Mouse (Mus musculus): Measurements from ENCODE around the gene Nsmce4a.

The Nsmce4a gene

DNA sequence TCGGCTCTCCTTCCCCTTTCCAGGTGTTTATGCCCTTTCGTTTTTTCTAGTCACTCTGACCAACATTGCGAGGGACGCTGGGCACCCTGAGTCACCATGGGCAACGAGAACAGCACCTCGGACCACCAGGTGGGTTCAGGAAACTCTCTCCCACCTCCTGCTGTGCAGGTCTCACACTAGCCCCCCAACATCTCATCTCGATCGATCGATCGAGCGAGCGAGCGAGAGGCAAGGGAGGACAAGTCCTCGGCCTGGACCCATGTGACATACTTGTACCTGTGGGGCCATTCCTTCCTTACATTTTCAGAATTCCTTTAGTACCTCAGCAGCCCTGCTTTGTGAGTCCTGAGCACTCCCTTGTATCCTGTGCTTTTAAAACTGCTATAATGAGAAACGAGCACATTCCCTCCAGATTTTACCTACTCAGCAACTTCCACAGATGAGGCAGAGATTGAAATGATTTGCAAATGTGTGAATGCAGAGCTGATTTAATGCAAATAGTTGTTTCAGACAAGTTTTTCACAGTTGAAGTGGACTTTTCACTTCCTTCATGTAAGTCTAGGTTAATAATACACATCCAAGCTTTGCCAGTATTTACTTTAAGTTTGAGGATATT, 4.6 kb upstream of the Nsmce4a start, which contains the start of gene Tacc2:
TSS of gene Tacc2 (plus strand) at position 51 of the 616 bp plus-strand sequence.
- no peak for DNase-seq

DNA sequence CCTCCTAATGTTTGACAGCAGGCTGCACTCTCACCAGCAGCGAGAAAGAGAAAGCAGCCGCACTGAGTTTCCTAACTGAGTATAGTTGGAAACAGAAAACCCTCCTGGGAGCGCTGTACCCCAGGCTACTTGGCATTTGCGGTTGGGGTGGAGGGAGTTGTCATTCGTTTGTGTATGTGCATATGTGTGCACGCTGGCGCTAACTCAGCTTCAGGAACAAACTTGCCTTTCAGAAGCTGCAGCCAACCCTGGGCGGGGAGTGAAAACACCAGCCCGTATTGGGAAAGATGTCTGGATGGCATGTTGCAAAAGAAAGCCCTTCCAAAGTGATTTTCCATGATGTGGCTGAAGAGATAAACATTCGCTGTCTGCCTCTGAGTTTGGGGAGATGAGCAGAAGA, 4.1 kb upstream of the Nsmce4a start:
- no peak for DNase-seq

DNA sequence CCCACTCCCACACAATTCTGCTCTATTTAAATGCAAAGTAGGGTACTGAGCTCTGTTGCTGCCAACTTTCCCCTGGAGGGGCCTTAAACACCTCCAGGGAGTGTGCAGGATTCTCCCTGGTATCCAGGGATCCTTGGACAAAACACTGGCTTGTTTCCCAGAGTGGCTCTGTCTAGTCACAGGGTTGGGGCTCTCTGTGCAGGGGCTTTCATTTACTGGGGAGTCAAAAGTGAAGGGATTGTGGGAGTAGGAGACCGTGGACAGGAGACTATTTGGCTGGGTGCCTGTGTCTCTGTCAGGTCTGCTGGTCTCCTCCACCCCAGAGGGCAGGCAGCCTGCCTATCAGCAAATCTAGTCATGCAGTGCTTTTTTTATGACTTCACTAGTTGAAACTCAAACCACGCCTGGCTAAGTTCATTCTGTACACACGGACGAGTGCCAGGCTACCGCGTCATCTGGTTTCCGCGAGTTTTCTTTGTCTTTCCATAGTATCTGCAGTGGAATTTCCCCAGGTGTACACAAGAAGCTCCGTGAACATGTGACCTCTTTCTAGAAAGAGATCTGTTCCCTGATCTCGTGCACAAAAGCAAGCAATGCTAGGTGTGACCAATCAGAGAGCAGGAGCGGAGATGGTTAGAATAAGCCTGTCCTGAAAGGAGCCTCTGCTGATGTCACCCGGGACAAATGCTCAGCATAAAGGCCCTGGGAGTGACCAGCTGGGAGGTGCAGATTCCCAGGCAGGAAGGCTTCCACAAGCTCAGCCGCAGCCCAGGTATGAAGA, 1.5 kb upstream of the Nsmce4a start:
- DNase-seq: peak; percentile 86

GRCm38 (mm10) chr7:130573746-130574145, 828 bp upstream of the Nsmce4a start:
- no peak for DNase-seq

DNA sequence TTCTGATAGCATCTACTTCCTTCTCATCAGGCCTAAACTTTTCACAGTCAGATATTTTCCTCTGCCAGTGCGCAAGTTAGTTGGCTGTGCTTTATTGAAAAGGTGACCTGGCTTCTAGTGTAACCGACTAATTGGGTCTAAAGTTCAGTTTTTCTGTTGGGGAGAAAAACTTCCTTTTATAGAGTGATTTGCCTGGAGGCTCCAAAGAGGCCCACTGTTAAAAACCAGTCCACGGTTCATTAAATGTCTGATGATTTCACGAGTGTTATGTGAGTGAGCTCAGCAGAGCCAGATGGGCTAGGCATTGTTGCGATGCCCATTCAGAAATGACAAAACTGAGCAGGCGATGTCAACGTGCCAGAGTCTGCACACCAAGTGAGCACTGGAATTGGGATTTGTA, 2.4 kb downstream of the Nsmce4a start:
- no peak for DNase-seq

GRCm38 (mm10) chr7:130568783-130569436, 4.0 kb downstream of the Nsmce4a start:
- no peak for DNase-seq

- no peak for DNase-seq
Observed at GRCm38 (mm10) chr7:130564596-130564995, 8.3 kb downstream of the Nsmce4a start.

DNA sequence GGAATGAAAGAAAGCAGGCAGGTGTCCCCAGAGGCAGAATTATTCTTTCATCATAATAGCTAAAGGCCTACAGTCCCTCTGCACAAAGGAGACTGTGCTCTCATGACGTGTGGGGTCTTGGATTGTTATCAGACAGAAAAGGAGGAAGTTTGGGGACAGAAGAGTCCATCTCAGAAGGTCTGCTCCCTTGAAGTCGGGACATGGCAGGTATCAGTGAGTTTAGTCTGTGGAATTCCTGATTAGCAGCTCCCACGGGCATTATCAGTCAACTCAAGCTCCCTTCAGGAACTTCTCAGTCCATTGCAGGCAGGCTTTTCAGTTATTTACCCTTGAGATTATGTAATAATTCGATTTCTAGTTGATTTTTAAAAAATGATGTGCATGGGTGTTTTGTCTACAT, 9.0 kb downstream of the Nsmce4a start:
- DNase-seq: no peak

DNA sequence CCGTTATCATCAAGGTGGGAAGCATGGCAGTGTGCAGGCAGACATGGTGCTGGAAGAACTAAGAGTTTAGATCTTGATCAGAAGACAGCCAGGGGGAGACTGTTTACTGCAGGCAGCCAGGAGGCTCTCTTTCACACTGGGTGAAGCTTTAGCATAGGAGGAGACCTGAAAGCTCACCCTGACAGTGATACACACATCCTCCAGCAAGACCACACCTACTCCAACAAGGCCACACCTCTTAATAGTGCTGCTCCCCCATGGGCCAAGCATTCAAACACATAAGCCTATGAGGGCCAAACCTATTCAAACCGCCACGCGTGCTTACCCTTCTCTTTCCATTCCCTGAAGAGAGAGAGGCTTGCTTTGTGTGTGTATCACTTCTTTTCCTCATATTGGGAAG, 9.6 kb downstream of the Nsmce4a start:
- no peak for DNase-seq

DNA sequence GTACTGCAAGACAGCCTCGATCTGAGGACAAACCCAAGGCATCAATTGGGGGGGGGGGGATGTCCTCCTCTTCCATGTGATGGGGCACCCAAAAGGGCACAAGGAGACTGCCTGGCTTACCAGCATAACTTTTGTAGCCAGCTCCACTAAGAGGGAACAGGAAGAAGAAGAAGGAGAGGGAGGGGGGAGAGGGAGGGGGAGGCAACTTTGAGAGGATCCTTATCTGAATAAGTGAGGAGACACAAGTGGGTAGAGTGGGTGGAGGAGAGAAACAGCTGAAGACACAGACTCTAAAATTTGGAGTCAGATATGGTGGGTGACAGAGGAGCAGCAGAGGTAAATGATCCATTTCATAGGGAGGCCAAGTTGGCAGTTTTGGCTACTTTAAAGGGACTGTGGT, 12.0 kb downstream of the Nsmce4a start:
- DNase-seq: no peak

DNA sequence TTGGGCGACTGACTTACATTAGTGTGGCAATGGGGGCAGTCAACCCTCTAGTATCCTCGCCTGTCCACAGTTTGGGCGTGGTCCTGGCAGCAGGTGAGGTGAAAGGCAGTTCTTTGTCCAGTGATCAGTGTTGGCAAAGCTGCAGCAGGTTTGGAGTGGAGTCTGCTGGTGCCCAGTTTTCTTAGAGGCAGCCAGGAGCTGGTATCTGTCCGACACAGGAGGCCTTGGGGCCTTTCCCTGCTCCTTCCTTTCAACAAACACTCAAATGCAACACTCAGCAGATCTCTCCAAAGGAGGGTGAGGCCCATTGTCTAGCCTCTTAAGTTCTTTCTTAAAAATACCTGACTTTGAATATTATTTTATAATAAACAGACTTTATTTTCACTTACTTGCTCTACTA, 14.3 kb downstream of the Nsmce4a start:
- no peak for DNase-seq

GRCm38 (mm10) chr7:130555597-130555996, 17.3 kb downstream of the Nsmce4a start:
- DNase-seq: no peak

DNA sequence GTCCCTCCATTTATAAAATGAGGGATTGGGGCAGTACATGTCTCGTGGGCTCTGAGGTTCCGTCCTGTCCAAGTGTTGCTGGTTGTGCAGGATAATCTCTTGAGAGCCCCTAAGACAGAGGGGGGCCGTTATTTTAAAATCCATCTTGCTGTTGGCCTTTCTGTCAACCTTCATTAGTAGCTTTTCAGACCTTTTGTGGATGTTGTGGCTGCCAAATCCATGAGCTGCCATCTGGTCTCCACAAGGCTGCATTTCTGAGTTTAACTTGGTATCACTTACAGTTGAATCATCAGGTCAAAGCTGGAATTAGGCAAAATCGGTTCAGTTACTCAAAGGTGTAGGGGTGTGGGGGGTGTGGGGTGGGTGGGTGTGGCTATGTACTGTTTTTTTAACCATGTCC, 19.6 kb downstream of the Nsmce4a start:
- DNase-seq: no peak

DNA sequence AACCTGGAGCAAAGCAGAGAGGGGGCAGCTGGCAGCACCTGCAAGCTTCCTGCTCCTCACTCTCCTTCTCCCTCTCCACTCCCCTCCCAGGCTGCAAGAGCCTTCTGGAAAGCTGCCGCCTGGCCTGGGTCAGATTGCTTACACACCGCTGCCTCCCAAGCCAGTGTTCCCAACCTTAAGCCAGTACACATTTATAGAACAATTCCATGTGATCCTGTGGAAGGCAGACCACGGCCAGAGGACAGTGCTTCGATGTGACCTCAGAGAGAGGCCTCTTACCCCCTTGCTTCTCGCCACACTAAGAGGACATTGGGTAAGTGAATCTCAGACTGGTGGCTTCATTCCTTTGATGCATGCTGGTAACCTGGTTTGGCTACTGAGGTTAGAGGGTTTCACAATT, 20.1 kb downstream of the Nsmce4a start:
- DNase-seq: no peak

DNA sequence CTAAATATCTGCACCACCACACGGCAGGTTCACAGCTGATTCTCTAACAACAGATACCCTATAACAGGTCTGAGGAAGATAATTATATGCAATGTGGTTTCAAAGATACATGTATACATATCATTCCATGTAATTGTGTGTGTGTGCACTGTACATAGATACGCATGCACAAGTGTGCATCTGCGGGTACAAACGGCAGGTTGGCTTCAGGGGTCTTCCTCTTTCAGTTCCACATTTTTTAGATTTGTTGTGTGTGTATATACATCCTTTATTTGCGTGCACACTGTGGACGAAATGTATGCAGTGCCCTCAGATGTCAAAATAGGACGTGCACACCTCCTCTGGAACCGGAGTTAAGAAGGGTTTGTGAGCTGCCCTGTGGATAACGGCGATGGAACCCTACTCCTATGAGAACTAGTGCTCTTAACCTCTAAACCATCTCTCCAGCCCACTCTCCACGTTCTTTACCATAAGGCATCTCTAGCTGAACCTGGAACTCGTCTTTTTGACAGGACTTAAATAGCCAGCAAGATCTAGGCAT, 25.2 kb downstream of the Nsmce4a start:
- DNase-seq: no peak

DNA sequence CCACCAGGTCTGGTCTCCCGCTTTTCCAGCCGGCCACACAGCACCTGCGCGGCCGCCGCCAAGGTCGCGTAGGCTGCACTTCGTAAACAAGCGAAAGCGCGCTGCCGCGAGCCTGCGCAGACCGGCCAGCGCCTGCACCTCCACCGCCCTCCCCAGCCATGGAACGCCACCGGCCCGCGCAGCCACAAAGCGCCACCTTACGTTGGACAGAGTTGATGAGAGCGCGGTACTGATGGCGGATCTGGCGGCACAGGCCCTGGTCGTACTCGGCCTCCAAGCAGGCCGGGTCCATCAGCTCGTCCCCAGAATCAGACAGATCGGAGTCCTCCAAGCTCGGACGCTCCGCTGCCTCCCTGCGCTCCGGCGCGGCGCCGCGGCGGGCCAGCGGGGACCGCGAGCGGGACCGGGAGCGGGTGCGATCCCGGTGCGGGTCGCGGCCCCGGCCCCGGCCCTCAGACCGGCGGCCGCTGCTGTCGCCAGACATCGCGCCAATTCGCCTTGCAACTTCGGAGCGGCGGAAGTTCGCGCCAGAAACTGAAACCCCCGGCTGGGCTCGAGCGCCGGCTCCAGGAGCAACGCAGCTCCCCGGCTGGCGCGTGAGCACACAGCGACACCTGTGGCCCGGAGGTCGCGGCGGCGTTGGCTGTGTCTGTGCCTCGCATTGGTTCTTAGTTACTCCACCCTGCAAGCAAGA, 26.0 kb downstream of the Nsmce4a start:
- peak; percentile 90 for DNase-seq

GRCm38 (mm10) chr7:130546421-130546790, 26.5 kb downstream of the Nsmce4a start:
- DNase-seq: no peak

DNA sequence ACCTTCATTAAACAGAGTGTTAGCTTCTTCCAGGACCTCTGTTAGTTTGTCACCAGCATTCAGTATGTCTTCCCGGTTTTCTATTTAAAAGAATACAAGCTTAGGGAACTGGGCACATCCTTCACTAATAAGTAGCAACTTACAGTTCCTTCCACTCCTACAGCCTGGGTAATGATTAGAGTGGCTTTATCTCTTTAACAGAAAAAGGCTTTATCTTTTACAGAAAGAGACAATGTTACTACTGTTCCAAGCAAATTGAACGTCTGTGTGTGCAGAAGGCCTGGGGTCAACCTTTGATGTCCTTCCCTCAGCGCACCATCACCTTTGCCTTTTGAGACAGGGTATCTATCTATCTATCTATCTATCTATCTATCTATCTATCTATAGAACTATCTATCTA, 27.0 kb downstream of the Nsmce4a start:
- DNase-seq: no peak

DNA sequence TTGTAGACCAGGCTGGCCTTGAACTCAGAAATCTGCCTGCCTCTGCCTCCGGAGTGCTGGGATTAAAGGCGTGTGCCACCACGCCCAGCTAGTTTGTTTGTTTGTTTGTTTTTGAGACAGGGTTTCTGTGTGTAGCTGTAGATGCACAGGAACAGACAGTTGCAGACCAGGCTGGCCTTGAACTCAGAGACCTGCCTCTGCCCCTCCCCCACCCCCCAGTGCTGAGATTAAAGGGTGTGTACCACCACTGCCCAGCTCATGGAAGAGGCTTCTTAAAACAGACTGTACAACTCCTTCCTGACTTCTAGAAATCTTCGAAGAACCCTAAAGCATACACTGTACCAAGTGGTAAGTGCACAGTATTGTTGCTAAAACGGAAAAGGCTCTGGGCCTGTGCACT, 27.5 kb downstream of the Nsmce4a start:
- no peak for DNase-seq

- DNase-seq: no peak
Observed at GRCm38 (mm10) chr7:130543181-130543580, 29.7 kb downstream of the Nsmce4a start.

DNA sequence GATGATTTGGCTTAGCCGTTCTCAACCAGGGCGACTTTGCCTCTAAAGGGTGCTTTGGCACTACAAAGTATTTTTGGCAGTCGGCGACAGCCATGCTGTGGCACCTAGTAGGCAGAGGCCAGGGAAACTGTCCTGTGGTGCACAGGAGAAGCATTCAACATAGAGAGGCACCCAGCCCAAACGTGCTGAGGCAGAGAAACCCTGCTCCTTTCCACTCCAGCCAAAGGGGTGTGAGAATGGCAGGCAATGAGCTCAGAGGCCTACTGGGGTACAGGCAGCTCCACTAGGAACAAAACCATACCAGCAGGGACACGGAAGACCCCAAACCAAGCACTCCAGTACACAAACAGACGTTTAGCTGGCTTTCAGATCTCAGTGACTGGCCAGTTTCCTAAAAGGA, 32.7 kb downstream of the Nsmce4a start:
- DNase-seq: no peak

DNA sequence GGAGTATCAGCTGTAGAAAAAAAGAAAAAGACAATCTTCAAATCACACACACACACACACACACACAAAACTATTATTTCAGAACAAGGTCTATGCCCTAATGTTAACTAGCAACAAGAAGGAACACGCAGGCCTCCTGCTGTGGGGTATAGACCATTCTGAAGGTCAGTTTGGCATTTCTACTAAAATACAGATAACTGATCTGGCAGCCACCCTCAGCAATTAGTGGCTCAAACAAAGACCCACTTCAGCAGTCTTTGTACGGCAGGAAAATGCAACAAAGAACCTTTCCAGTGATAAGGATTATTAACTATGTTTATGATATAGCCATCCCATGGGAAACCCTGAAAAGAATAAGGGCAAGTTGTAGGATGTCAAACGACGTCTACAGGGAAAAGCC, 35.9 kb downstream of the Nsmce4a start:
- no peak for DNase-seq

- no peak for DNase-seq
Observed at GRCm38 (mm10) chr7:130535174-130535573, 37.7 kb downstream of the Nsmce4a start.
